Mouse (Mus musculus): ENCODE measurements around the gene Gm21488.
"Not testable (repeated sequence)": the region's sequence is repeated elsewhere in the genome, so short reads cannot be mapped to it uniquely, and the experiment has no call there.

Gene Gm21488

GRCm38 (mm10) chrY:27521820-27522219, at the start of gene Gm21488:
Gene Gm21488 (minus strand): TSS chrY:27521920.
- not testable (repeated sequence) for DNase-seq (ENCODE audit: low read depth)

All from c-Kit-positive CD71-negative TER-119-negative erythroid progenitor cells, embryonic 14.5 days (primary cell).